Mouse (Mus musculus) olfactory bulb, adult 2 months (tissue): Measurements from ENCODE around the gene Picalm.

ENCODE experiments used
- CTCF ChIP-seq: fragments of 200-500 bp; IDR thresholded peaks from 2 replicates; pipeline ENCODE4 v1.5.1; 2012; ENCODE audit warnings: low read depth, mild to moderate bottlenecking, low read length, moderate library complexity; ENCODE audit not compliant: insufficient read depth
- POLR2A ChIP-seq: fragments of 200-500 bp; IDR thresholded peaks from 2 replicates; pipeline ENCODE4 v1.6.1; 2012; ENCODE audit warnings: mild to moderate bottlenecking, low read depth, low read length, moderate library complexity; ENCODE audit not compliant: insufficient read depth

GRCm38 (mm10) chr7:90216511-90216910 lies 86.5 kb downstream of the Picalm start:
- TF ChIP-seq CTCF (no peak), POLR2A (no peak)
